ENCODE assay signal across 8 mouse cellular contexts in the genomic region with DNA sequence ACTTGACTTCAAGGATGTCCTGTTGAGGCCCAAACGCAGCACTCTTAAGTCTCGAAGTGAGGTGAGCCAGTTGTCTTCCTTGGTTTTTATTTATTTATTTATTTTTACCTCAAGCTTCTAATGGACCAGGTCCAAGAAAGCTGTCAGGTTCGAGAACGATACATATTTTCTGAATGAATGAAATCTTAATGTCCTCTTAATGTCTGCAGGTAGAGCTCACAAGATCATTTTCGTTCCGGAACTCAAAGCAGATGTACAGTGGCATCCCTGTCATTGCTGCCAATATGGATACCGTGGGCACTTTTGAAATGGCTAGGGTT. TPM values are rescaled to one million over a fixed set of nuclear protein-coding genes. Genes with fewer than 3 reads are reported as not detected.
DNase-seq lines count a peak whose midpoint lies in the region; ATAC-seq and TF ChIP-seq lines count a peak whose summit lies in the region.

No protein-coding gene starts in this region.

- no peak for ATAC-seq in hindbrain, embryonic 12.5 days (ENCODE audit: low FRiP score)
- no peak for ATAC-seq in midbrain, embryonic 11.5 days (ENCODE audit: low FRiP score)

- peaks cover 6% of the 10 kb centered on the region; the same call in 1 of the 2 replicates for H3K4me1 ChIP-seq in kidney, adult 2 months (ENCODE audit: control insufficient read depth, insufficient read depth, low read length)
- no peaks in the 10 kb centered on the region; the same call in 1 of the 2 replicates for H3K4me1 ChIP-seq in bone marrow, adult 2 months (ENCODE audit: control insufficient read depth, insufficient read depth, low read length)
- peaks cover 20% of the 10 kb centered on the region for H3K4me1 ChIP-seq in hindbrain, embryonic 12.5 days
- peaks cover 7% of the 10 kb centered on the region for H3K4me1 ChIP-seq in midbrain, embryonic 11.5 days (ENCODE audit: control insufficient read depth, insufficient read depth, low read length)

- TF ChIP-seq POLR2A in kidney, adult 2 months (IDR thresholded peaks at IDR 0.05; ENCODE audit: low read depth, low read length) = no peak
- no peak for TF ChIP-seq POLR2A in bone marrow, adult 2 months (IDR thresholded peaks at IDR 0.05; ENCODE audit: borderline replicate concordance, control insufficient read depth, low read depth, low read length)

- no peak for DNase-seq in kidney, adult 2 months
- DNase-seq in kidney, postnatal 4 days = no peak
- DNase-seq in midbrain, embryonic 11.5 days (ENCODE audit: low spot score, missing footprints) = no peak
- no peak for DNase-seq in cerebellum, postnatal 14 days
- DNase-seq in yolk sac, embryonic 10.5 days (ENCODE audit: low spot score) = no peak
- no peak for DNase-seq in cerebellum, postnatal 4 days (ENCODE audit: low spot score in 2 of 2)

- H3K27ac ChIP-seq in kidney, adult 2 months (ENCODE audit: insufficient read depth, low read depth, low read length) = no peak overlapping the region; the same call in 1 of the 2 replicates
- H3K27ac ChIP-seq in bone marrow, adult 2 months (ENCODE audit: control insufficient read depth, insufficient read depth, low read depth, low read length, poor library complexity) = no peak overlapping the region
- no peak overlapping the region for H3K27ac ChIP-seq in hindbrain, embryonic 12.5 days
- H3K27ac ChIP-seq in midbrain, embryonic 11.5 days (ENCODE audit: low read depth, low read length) = no peak overlapping the region

- H3K4me3 ChIP-seq in kidney, adult 2 months (ENCODE audit: insufficient read depth, low read depth, low read length) = peak overlapping the region; percentile 44
- H3K4me3 ChIP-seq in bone marrow, adult 2 months (replicated peaks; ENCODE audit: control insufficient read depth, low read depth, low read length) = peak overlapping the region; percentile 75
- peak overlapping the region; percentile 78 for H3K4me3 ChIP-seq in hindbrain, embryonic 12.5 days
- peak overlapping the region; percentile 62 for H3K4me3 ChIP-seq in midbrain, embryonic 11.5 days (ENCODE audit: low read depth, low read length)

- no peaks in the 10 kb centered on the region for H3K36me3 ChIP-seq in kidney, adult 2 months (ENCODE audit: control insufficient read depth, insufficient read depth, low read length)
- peaks cover 32% of the 10 kb centered on the region for H3K36me3 ChIP-seq in hindbrain, embryonic 12.5 days
- peaks cover 3% of the 10 kb centered on the region; the same call in 1 of the 2 replicates for H3K36me3 ChIP-seq in midbrain, embryonic 11.5 days (ENCODE audit: control insufficient read depth, insufficient read depth, low read length)

- H3K9me3 ChIP-seq in hindbrain, embryonic 12.5 days (replicated peaks) = no peaks in the 10 kb centered on the region
- H3K9me3 ChIP-seq in midbrain, embryonic 11.5 days (ENCODE audit: control insufficient read depth, low read length) = no peaks in the 10 kb centered on the region

- peak overlapping the region; percentile 91 for H3K4me2 ChIP-seq in hindbrain, embryonic 12.5 days (replicated peaks)
- H3K4me2 ChIP-seq in midbrain, embryonic 11.5 days = peak overlapping the region; percentile 63

- TF ChIP-seq CTCF in kidney, adult 2 months (conservative IDR thresholded peaks at IDR 0.05; ENCODE audit: insufficient read depth, insufficient read length, low read depth, low read length) = no peak
- TF ChIP-seq CTCF in bone marrow, adult 2 months (IDR thresholded peaks at IDR 0.05; ENCODE audit: control insufficient read depth, insufficient read depth, low read length) = no peak

- peak overlapping the region; percentile 73; the same call in 1 of the 2 replicates for H3K9ac ChIP-seq in hindbrain, embryonic 12.5 days
- peak overlapping the region; percentile 67 for H3K9ac ChIP-seq in midbrain, embryonic 11.5 days (ENCODE audit: low read length)

- no peaks in the 10 kb centered on the region for H3K27me3 ChIP-seq in kidney, adult 2 months (replicated peaks; ENCODE audit: control insufficient read depth, insufficient read depth, low read length)
- no peaks in the 10 kb centered on the region for H3K27me3 ChIP-seq in hindbrain, embryonic 12.5 days
- no peaks in the 10 kb centered on the region for H3K27me3 ChIP-seq in midbrain, embryonic 11.5 days (ENCODE audit: control insufficient read depth, insufficient read depth, low read length)

- 71% methylated on average over 7 of the region's 7 CpGs for WGBS in kidney, adult 2 months
- 53% methylated on average over 7 of the region's 7 CpGs for WGBS in bone marrow, adult 2 months
- WGBS in hindbrain, embryonic 12.5 days = 86% methylated on average over 7 of the region's 7 CpGs
- 83% methylated on average over 7 of the region's 7 CpGs for WGBS in midbrain, embryonic 11.5 days

RNA-seq across cellular contexts. Expression of a gene that starts 0.8 kb away (rescaled TPM):
- polyA plus RNA-seq in kidney, adult 2 months (2012; rRNA removed) = 321 and 438 TPM in 2 replicates
- polyA plus RNA-seq in bone marrow, adult 2 months (2011; ENCODE audit: insufficient read depth, insufficient read length, low replicate concordance, missing spikeins) = 173 and 183 TPM in 2 replicates
- polyA plus RNA-seq in hindbrain, embryonic 12.5 days (2016; fragmentation: Nextera tagmentation; extraction: Ambion mirVana) = 506 and 544 TPM in 2 replicates
- polyA plus RNA-seq in midbrain, embryonic 11.5 days (2014; fragmentation: Nextera tagmentation; extraction: Ambion mirVana) = 595 and 615 TPM in 2 replicates

RNA-seq across cellular contexts. Expression of a gene that starts 1.0 kb away (rescaled TPM):
- 18.7 and 21.7 TPM in 2 replicates for polyA plus RNA-seq in kidney, adult 2 months (2012; rRNA removed)
- polyA plus RNA-seq in bone marrow, adult 2 months (2011; ENCODE audit: insufficient read depth, insufficient read length, low replicate concordance, missing spikeins) = 7.3 and 18.3 TPM in 2 replicates
- polyA plus RNA-seq in hindbrain, embryonic 12.5 days (2016; fragmentation: Nextera tagmentation; extraction: Ambion mirVana) = 57.0 and 58.2 TPM in 2 replicates
- 55.4 and 61.8 TPM in 2 replicates for polyA plus RNA-seq in midbrain, embryonic 11.5 days (2014; fragmentation: Nextera tagmentation; extraction: Ambion mirVana)

RNA-seq across cellular contexts. Expression of a gene that starts 8.9 kb away (rescaled TPM):
- 9.9 and 10.2 TPM in 2 replicates for polyA plus RNA-seq in kidney, adult 2 months (2012; rRNA removed)
- polyA plus RNA-seq in bone marrow, adult 2 months (2011; ENCODE audit: insufficient read depth, insufficient read length, low replicate concordance, missing spikeins) = 25.4 and 38.1 TPM in 2 replicates
- polyA plus RNA-seq in hindbrain, embryonic 12.5 days (2016; fragmentation: Nextera tagmentation; extraction: Ambion mirVana) = 42.8 and 43.1 TPM in 2 replicates
- polyA plus RNA-seq in midbrain, embryonic 11.5 days (2014; fragmentation: Nextera tagmentation; extraction: Ambion mirVana) = 62.6 and 64.4 TPM in 2 replicates

RNA-seq across cellular contexts. Expression of a gene that starts 12.4 kb away (rescaled TPM):
- 22.4 and 27.2 TPM in 2 replicates for polyA plus RNA-seq in kidney, adult 2 months (2012; rRNA removed)
- polyA plus RNA-seq in bone marrow, adult 2 months (2011; ENCODE audit: insufficient read depth, insufficient read length, low replicate concordance, missing spikeins) = 23.2 and 50.4 TPM in 2 replicates
- polyA plus RNA-seq in hindbrain, embryonic 12.5 days (2016; fragmentation: Nextera tagmentation; extraction: Ambion mirVana) = 63.7 and 65.4 TPM in 2 replicates
- polyA plus RNA-seq in midbrain, embryonic 11.5 days (2014; fragmentation: Nextera tagmentation; extraction: Ambion mirVana) = 61.9 and 66.2 TPM in 2 replicates

RNA-seq across cellular contexts. Expression of a gene that starts 22.7 kb away (rescaled TPM):
- 0.67 and 0.79 TPM in 2 replicates for polyA plus RNA-seq in kidney, adult 2 months (2012; rRNA removed)
- 0.77 and 4.0 TPM in 2 replicates for polyA plus RNA-seq in bone marrow, adult 2 months (2011; ENCODE audit: insufficient read depth, insufficient read length, low replicate concordance, missing spikeins)
- polyA plus RNA-seq in hindbrain, embryonic 12.5 days (2016; fragmentation: Nextera tagmentation; extraction: Ambion mirVana) = 0.50 and 0.52 TPM in 2 replicates
- 0.87 and 1.1 TPM in 2 replicates for polyA plus RNA-seq in midbrain, embryonic 11.5 days (2014; fragmentation: Nextera tagmentation; extraction: Ambion mirVana)
